Mouse (Mus musculus) urinary bladder, adult 18-20 months (tissue): ENCODE results near the gene Rhoa.
"Not testable (repeated sequence)": the region's sequence is repeated elsewhere in the genome, so short reads cannot be mapped to it uniquely, and the experiment has no call there.

ENCODE experiments used
- DNase-seq, 2 experiments: peaks; one replicate each; pipeline ENCODE4 v3.0.0; 2022; ENCODE audit warnings: low spot score in 2 of 2, mixed read lengths in 2 of 2

Gene Rhoa

GRCm38 (mm10) chr9:108287526-108288238 lies 18.2 kb upstream of the Rhoa start:
- not testable (repeated sequence) for DNase-seq

GRCm38 (mm10) chr9:108289347-108289746 lies 16.6 kb upstream of the Rhoa start:
- no peak for DNase-seq

GRCm38 (mm10) chr9:108290016-108290750 lies 15.7 kb upstream of the Rhoa start, which contains the start of gene Nicn1:
Nicn1 (plus strand) TSS chr9:108290429.
- DNase-seq = peak; percentile 69 to 90

- no peak for DNase-seq
These were observed 15.2 kb upstream of the Rhoa start for GRCm38 (mm10) chr9:108290773-108291172.

GRCm38 (mm10) chr9:108296453-108297355 lies 9.2 kb upstream of the Rhoa start, which contains the start of gene Amt:
Amt (plus strand) TSS chr9:108296853.
- no peak for DNase-seq

GRCm38 (mm10) chr9:108301853-108302252 lies 4.1 kb upstream of the Rhoa start:
- DNase-seq = peak in 1 of 2 experiments; percentile 53

GRCm38 (mm10) chr9:108304716-108305115 lies 1.2 kb upstream of the Rhoa start:
- no peak for DNase-seq

- no peak for DNase-seq
These were observed 759 bp upstream of the Rhoa start for GRCm38 (mm10) chr9:108305170-108305569.

GRCm38 (mm10) chr9:108306571-108306980 lies 647 bp downstream of the Rhoa start:
- peak; percentile 74 to 79 for DNase-seq

- no peak for DNase-seq
These were observed 1.3 kb downstream of the Rhoa start for GRCm38 (mm10) chr9:108307021-108307807.

- no peak for DNase-seq
These were observed 2.2 kb downstream of the Rhoa start for GRCm38 (mm10) chr9:108308141-108308540.

- no peak for DNase-seq
These were observed 11.6 kb downstream of the Rhoa start for GRCm38 (mm10) chr9:108317572-108317971.

- DNase-seq = no peak
These were observed 12.5 kb downstream of the Rhoa start for GRCm38 (mm10) chr9:108318462-108318861.

GRCm38 (mm10) chr9:108322054-108322453 lies 16.1 kb downstream of the Rhoa start:
- DNase-seq = not testable (repeated sequence)

- DNase-seq = no peak
These were observed 18.9 kb downstream of the Rhoa start for GRCm38 (mm10) chr9:108324784-108325183.

- DNase-seq = no peak
These were observed 19.9 kb downstream of the Rhoa start for GRCm38 (mm10) chr9:108325811-108326210.

GRCm38 (mm10) chr9:108337848-108338550 lies 32.1 kb downstream of the Rhoa start:
- DNase-seq = no peak

GRCm38 (mm10) chr9:108338551-108338885 lies 32.6 kb downstream of the Rhoa start:
- no peak for DNase-seq

- peak; percentile 77 to 95 for DNase-seq
These were observed 33.2 kb downstream of the Rhoa start, which contains the start of gene Gpx1 for GRCm38 (mm10) chr9:108338886-108339781. Gpx1 (plus strand) TSS chr9:108338903.
